Mouse (Mus musculus): Measurements from ENCODE around the gene Rgs13. TPM values are rescaled to one million over a fixed set of nuclear protein-coding genes. Genes with fewer than 3 reads are reported as not detected.

Gene Rgs13
- total RNA-seq (2021) = not detected
- long read RNA-seq, experiment 1 = 0 reads
- long read RNA-seq, experiment 2 = 0 reads

DNA sequence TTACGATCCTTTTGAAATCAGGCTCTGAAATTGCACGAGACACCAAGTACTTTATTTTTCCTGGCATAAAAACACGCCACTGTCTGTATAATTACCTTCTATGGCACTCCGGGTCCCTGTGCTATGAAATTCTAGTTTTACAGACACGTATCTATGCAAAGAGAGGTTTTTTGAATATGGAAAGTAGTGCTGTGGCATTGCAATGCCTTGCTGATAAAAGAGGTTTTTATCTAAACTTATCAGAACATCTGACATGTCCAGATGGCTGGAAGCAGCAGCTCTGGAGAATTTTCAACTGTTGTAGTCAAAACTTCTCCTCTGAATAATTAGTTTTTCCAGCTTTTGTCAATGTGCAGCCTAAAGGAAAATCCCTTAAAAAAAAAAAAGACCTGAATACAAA is at the start of gene Rgs13:
Rgs13 (minus strand) TSS at position 207 of the 400 bp plus-strand sequence.
- intact Hi-C loops (cut with DNase I) = no loop called here
- DNase-seq = no peak

DNA sequence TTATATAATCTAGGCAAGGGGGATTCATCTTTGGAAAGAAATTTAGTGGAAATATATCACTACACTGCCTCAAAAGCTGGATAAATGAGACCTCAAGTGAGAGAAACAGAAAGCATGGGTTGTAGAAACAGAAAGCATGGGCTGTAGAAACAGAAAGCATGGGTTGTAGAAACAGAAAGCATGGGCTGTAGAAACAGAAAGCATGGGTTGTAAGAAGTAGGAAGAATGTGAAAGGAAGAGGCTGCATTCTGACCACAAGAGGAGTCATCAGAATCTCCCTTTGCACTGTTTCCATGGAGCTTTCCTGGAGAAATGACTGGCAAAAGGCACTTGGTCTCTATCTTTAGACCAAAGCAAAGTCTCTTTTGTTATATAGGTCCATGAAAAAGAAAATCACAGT is 38.1 kb upstream of the Rgs13 start:
- DNase-seq = no peak
- intact Hi-C loops (cut with DNase I) = no loop called here

DNA sequence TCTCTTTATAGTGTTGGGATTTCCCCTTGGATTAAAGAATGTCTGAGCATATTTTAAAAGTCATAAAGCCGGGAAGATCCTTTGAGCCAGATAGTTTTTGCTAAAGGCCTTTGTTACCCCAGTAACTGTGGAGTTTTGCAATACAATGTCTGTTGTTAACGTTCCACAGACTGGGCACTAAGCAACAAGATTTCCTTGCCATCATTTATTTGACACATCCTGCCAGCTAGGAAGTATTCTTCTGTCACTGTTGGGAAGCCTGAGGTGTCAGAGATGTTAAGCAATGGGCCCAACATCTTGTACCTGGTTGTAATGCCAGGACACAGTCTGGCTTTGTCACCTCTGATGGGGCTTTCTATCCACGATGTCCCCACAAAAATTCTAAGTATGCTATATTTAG is 33.7 kb upstream of the Rgs13 start:
- DNase-seq = no peak
- intact Hi-C loops (cut with DNase I) = no loop called here

DNA sequence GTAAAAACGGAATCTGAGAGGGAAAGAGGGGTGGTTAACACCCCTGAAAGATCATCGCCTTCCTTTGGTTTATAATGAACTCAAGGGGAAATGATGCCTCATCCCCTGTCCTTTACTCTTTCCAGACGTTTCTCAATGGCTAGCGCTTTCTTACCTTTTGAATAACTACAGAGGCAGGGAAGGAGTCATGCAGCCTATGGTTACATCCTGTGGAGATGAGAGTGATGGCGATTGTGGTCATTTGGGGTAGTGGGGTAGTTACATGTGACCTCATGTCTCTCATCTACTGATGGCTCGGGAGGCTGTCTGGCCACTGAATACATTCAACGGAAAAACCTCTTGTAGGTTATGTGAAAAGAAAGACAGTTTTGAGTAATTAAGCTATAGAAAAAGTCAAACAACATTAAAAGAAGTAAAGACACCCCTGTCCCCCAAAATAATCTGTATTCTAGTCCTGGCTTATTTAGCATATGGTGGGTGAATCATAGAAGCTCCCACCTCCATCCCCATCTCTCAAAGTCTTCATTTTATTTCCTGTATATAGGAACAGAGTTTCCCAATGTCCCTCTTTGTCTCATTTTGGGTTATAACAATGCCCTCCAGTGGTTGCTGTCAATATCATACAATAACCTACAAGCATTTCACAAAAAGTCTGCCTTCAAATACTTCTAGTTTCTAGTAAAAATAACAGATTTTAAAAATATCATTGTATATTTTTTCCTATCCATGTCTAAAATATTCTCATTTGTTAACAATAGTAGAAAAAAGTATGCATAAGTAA is 29.3 kb upstream of the Rgs13 start:
- DNase-seq = no peak
- intact Hi-C loops (cut with DNase I) = loop anchor here (10.0 kb wide), 1 partner anchor 148 kb away; no protein-coding TSS in a partner anchor

DNA sequence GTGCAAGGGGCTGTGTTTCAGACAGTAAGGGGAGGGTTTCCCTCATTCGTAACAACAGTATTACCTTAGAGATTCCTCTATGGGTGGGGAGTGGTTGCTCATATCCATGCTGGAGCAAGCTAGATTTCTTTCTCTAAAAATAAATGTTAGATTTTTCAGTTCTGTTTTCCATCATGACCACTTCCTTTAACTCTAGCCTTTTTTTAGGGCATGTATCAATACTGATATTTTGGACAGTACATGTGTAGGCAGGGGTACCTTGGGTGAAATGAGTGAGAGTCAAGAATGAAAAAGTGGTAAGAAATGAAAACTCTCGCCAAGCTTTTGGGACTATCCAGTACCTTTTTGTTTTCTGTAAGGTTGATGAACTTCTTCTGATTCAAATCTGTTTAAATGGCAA is 27.6 kb upstream of the Rgs13 start:
- no peak for DNase-seq
- intact Hi-C loops (cut with DNase I) = loop anchor here (5.0 to 10.0 kb wide), 2 partner anchors 150 to 173 kb away; no protein-coding TSS in a partner anchor

DNA sequence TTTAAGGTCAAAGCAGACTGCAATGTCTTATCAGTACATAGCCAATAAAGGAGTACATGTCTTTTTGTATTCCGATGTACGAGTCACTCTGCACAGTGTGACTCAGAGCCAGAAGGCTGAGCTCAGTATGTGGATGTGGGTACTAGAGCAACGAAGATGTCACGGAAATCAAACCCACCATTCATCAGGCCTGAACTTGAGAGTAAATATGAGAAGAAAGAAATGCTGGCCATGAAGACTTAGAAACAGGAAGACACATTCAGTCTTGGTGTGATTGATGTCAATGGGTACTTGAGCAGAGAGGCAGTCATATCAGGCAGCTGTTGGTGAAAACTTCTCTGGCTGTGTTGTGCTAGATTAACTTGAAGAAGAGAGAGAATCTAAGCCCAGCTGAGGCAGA is 25.8 kb upstream of the Rgs13 start:
- intact Hi-C loops (cut with DNase I) = loop anchor here (5.0 to 10.0 kb wide), 2 partner anchors 152 to 174 kb away; no protein-coding TSS in a partner anchor
- no peak for DNase-seq

DNA sequence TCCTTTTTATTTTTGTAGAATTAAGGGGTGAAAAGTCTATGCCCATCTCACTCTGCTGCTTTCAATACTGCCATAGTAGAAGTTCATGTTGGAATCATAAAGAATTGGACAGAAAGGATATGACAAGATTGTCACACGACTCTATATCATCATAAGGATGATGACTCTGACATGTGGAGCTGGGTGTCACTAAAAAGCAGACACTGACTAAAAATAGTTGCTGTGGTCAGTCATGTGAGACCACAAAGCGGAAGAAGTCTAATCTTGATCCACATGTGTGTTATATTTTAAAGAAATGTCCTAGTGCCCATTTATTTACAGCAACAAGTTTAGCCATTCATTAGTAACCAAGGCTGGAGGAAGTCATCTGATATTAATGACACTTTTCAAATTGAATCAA is 23.3 kb upstream of the Rgs13 start:
- DNase-seq = no peak
- intact Hi-C loops (cut with DNase I) = loop anchor here (5.0 to 10.0 kb wide), 2 partner anchors 154 to 177 kb away; no protein-coding TSS in a partner anchor

DNA sequence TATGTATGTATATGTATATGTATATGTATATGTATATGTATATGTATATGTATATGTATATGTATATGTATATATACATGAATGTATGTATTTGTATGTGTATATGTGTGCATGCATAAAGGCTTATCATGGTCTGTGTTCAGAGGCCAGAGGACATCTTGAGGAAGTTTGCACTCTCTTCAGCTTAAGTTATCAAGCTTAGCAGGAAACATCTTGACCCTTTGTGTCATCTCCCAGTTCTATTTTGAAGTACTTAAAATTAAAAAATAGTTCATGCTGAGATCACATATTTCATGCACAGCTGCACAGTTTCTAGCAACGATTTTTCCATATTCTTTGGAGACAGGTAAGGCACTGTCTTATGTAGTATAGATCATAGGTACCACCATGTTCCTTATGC is 22.4 kb upstream of the Rgs13 start:
- intact Hi-C loops (cut with DNase I) = loop anchor here (10.0 kb wide), 1 partner anchor 395 kb away; no protein-coding TSS in a partner anchor

DNA sequence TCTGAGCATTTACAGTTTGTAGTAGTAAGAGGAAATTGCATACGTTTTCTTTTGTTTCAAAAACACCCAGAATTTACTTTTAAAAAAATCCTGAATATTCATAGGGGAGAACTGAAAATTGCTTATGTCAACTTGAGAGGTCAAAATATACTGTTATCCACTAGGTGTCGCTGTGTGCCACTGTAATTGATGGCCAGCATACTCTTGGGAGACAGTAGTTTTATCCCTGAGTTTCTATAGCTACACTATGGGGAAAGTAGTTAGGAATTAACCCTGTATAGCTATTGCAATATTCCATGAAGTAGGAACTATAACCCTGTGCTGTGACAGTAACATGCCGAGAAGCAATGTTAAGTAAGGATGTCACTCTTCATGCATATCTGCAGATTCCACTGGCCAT is 20.5 kb upstream of the Rgs13 start:
- peak in 1 of 2 experiments; percentile 4 for DNase-seq
- intact Hi-C loops (cut with DNase I) = loop anchor here (10.0 kb wide), 1 partner anchor 393 kb away; no protein-coding TSS in a partner anchor

More for the DNA sequence above, 22.4 kb upstream of the Rgs13 start:
- DNase-seq = no peak

DNA sequence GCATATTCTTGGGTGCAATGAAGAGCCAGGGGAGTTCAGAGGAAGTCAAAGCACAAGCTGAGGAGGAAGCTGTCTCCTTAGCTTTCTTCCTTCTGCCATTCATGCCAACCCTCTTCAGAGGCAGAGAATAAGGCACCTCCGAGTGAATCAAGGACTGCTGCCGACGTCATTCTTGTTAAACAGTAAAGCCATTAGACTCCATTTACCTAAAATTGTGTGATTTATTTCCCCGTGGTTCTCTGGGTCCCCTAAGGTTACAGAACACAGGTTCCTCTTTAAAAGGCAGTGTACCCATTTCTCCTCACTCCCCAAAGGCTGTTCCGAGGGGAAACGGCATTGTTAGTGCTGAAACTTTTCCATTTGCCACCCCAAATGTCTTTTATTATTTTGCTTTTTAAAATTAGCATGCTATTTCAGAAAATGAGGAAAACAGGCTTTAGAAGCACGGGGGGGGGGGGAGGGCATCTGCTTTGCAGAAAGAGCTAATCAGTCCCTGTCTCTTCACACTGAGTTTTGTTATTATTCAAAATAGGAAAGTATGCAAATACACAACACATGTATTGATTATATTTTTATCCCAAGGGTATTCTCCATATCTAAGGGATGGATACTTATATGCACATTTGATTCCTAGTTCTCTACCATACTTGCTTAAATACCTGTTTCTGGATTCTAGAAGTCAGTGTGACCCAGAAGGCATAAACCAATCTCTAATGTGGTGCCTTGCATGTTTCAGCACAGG is 9.7 kb upstream of the Rgs13 start:
- intact Hi-C loops (cut with DNase I) = no loop called here
- no peak for DNase-seq

DNA sequence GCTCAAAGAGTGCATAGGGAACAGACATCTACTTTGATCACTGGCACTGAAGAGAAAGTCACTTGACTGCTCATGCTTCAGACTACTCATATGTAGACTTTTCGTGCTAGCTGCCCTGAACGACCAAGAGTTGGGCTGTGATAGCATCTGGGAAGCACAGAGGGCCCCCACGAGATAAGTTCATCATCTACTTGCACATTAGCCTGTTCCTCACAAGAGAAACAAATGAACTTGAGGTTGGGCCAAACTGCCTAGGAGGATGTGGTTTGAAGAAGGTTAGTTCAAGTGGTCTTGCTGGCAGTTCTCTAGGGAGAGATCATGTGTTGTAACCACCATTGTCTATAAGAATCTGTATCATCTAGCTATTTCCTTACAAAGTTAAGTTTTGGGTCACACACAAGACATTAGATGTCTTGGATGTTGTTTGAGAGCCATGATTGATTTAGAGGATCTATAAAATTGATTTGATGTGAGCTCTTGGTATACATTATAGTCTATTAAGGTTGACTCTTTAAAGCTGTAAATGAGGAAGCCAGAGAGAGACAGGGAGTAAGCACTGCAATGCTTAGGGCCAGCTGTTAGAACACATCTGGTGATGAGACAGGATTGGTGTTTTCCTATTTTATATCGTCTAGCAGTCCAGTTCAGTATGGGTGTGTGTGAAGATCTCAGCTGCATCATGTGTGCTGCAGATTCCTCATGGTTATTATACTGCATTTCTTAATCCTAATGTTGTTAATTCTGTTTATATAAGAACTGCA is 8.0 kb upstream of the Rgs13 start:
- no peak for DNase-seq
- intact Hi-C loops (cut with DNase I) = no loop called here

DNA sequence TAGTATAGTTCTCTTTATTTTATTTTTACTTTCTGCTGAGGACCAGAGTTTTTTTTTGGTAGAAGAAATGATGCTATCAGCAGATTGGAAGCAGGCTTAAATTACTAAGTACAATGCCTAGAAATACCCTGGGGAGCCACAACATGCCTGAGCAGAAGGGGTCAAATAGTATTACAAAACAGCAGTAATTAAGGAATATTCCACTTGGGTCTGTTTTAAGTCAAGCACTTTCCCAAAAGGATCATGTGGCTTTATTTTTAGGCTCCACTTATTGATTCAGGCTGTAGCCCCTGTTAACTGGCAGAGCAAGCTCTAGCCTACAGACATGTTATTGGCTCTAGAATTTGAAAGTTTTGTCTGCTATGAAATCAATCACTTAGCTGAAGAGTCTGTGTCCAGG is 6.5 kb upstream of the Rgs13 start:
- intact Hi-C loops (cut with DNase I) = no loop called here
- DNase-seq = no peak

DNA sequence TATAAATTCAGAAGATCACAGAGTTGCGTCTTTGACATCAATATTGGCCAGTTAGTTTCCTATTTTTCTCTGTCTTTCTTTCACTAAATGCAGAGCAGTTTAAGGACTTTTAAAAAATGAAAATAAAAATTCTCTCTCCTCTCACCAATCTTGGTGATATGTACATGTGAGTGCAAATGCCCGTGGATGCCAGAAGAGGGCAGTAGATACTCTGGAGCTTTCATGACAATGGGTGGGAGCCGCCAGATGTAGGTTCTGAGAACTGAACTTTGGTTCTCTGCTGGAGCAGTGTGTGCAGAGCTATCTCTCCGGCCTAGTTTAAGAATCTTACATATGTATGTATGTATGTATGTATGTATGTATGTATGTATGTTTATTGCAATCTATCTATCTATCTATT is 2.4 kb upstream of the Rgs13 start:
- intact Hi-C loops (cut with DNase I) = no loop called here
- no peak for DNase-seq

DNA sequence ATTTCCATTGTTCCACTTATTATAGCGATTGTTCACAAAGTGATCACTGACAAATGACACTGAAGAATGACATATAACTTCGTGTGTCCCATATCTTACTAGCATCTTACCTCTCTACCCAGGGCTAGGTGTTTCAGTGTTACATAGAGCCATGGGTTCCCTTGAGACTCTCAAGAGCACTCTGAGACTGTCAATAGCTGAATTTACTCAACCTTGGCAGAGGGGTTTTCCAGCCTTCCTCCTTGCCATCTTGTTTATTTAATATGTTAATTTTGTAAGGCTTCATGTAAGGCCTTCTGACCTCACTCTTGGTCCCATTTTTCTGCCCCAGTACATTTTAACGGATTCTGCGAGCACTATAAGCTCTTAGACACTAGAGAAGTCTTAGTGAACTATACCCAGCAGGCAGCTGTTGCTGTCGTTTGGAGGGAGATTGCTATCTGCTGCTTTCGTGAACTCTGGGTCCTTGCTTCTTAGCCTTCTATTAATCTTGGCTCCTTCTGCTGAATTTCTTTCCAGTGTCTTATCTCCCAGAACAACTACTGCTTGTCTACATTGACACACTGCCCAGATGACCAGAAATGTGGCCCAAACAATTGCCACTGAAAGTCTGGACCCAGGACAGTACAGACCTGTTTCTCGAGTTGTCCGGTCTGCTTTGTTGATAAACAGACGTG is 1.2 kb upstream of the Rgs13 start:
- no peak for DNase-seq
- intact Hi-C loops (cut with DNase I) = no loop called here

DNA sequence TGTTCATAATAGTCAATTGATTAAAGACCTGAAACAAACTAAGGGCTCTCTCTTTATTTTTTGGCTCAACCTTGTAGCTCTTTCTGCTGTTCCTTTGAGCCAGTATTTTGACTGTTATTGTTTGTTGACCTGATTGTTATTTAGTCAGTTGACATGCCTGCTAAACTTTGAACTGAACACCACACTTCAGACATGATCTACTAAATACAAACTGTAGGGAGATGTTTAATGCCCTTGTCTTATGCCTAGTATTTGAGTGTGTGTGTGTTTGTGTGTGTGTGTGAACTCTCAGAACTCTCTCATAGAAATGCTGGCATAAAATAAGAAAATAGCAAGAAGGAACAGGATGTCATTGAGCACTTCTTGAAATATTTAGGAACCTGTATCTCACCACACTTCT is 448 bp upstream of the Rgs13 start:
- intact Hi-C loops (cut with DNase I) = no loop called here
- DNase-seq = no peak

DNA sequence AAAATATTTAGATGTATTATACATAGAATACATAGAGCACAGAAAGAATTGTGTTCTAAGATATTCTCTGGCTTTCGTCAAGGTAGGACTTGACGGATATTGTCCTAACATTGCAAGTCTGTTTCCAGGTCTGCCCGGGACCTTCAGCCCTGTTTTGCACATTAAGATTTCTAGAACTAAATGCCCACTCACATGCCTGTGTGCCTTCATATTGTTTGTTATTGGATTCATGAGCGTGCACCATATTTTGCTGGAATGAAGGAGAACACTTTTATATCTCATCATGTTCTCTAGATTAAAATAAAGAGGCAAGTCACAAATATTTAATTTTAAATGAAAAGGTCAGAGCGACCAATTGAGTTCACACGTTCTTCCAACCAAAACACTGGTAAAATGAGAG is 2.4 kb downstream of the Rgs13 start:
- intact Hi-C loops (cut with DNase I) = no loop called here
- DNase-seq = no peak

DNA sequence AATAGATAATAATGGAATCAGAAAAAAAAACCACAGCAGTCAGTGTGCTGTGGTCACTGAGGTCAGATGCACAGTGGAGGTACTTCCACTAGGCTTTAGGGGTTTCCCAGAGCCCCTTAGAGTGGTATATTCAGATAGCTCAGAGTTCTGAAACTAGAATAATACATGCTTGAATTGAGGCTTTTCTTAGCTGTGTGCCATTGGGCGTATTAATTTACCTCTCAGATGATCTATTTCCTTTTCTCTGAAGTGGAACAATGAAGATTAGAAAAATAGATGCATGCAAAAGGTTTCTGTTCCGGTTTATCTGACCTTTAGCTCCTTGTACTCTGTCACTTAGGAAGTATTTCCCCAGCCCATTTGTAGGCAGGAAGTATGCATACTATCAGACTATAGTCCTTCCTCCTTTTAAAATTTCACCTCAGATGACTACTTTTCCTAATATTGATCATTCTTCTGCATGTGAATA is 3.6 kb downstream of the Rgs13 start:
- intact Hi-C loops (cut with DNase I) = no loop called here
- DNase-seq = no peak

DNA sequence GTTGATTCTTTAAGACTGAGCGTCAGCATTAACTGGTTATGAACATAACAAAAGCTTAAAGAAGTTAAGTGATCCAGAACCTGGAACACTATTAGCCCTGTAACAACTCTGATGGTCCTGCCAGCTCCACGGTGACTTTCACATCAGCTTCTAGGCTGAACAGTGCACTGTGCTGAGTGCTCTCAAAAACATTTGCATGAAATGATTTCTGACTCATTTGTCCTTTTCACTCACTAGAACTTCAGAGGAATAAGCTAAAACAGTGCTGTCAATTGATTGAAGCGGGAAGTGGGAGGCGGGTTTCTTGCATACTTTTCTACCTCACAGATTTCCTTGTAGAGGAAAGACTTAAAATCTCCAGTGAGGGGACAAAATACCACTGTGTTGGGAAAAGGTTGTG is 8.3 kb downstream of the Rgs13 start:
- intact Hi-C loops (cut with DNase I) = no loop called here
- no peak for DNase-seq

DNA sequence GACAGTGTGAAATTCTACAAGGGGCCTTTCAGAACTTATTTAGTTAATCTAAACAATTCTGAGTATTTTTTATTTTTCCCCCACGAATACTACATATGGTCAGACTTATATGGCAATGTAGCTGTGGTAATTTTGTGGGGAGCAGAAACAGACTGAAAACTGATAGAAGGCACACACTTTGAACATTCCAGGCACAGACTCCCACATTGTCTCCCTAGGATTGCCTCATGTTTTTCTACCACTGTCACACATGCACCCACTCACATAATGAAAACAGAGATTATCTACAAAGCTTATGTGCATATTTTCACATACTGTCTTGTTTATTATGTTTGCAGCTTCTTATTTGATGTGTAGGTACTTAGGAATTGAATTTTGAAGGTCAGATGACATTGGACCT is 9.4 kb downstream of the Rgs13 start:
- intact Hi-C loops (cut with DNase I) = no loop called here
- no peak for DNase-seq

DNA sequence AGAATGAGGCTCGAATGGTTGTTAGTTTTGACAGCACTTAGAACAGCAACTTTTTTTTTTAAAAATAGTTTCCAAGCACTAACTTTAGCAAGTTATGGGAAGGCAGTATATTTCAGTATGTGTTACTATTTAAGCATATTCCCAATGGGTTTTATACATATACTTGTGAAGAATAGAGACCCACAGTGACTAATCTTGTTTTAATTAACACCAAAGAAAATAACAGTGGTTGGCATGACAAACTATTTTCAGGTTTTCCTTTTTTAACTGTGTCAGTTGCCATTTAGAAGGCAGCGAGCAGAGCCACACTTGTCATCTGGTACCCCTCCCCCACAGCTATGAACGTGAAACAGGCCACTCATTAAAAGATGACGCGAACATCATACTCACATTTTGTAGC is 10.3 kb downstream of the Rgs13 start:
- DNase-seq = no peak
- intact Hi-C loops (cut with DNase I) = no loop called here
